Comparison of ENCODE assay signal across 20 mouse cellular contexts in genomic region chr17:75055235-75055634, GRCm38 (mm10).
"Had no signal": no experiment of that assay in that cellular context is flagged by ENCODE, and none has a peak within 500 bp of the region (broad histone marks: within the 10 kb centered on the region; RNA-seq: fewer than 3 reads in every experiment).

No protein-coding gene starts in this region.

- H3K4me1 ChIP-seq: liver, embryonic 12.5 days; liver, embryonic 15.5 days; lung, embryonic 15.5 days; midbrain, embryonic 15.5 days; neural tube, embryonic 13.5 days had no signal

- H3K27ac ChIP-seq: limb, embryonic 10.5 days; limb, embryonic 13.5 days; liver, embryonic 12.5 days; liver, embryonic 15.5 days; lung, embryonic 15.5 days; midbrain, embryonic 15.5 days; neural tube, embryonic 13.5 days; stomach, embryonic 15.5 days had no signal

- H3K4me2 ChIP-seq: limb, embryonic 13.5 days; liver, embryonic 12.5 days; liver, embryonic 15.5 days; lung, embryonic 15.5 days; midbrain, embryonic 11.5 days; midbrain, embryonic 15.5 days; neural tube, embryonic 13.5 days; stomach, embryonic 15.5 days had no signal

- H3K9ac ChIP-seq: limb, embryonic 13.5 days; liver, embryonic 12.5 days; liver, embryonic 15.5 days; lung, embryonic 15.5 days; midbrain, embryonic 15.5 days; neural tube, embryonic 13.5 days; stomach, embryonic 15.5 days had no signal

- H3K4me3 ChIP-seq: limb, embryonic 10.5 days; limb, embryonic 13.5 days; liver, embryonic 12.5 days; liver, embryonic 15.5 days; lung, embryonic 15.5 days; midbrain, embryonic 15.5 days; neural tube, embryonic 13.5 days; stomach, embryonic 15.5 days had no signal

- DNase-seq: kidney, adult 2 months; kidney, postnatal 14 days; kidney, postnatal 4 days; liver; lung, adult 18-20 months; lung, postnatal 10 days; lung, postnatal 36 days; retina, postnatal 1 day; right cerebral cortex, postnatal 25 days; thymus, postnatal 25 days had no signal

- ATAC-seq: liver, embryonic 12.5 days; midbrain, embryonic 15.5 days had no signal

- H3K27me3 ChIP-seq: limb, embryonic 13.5 days; liver, embryonic 12.5 days; liver, embryonic 15.5 days; lung, embryonic 15.5 days; megakaryocyte, embryonic 14.5 days; midbrain, embryonic 15.5 days; neural tube, embryonic 13.5 days; stomach, embryonic 15.5 days had no signal

- H3K9me3 ChIP-seq: limb, embryonic 10.5 days; limb, embryonic 13.5 days; liver, embryonic 12.5 days; liver, embryonic 15.5 days; lung, embryonic 15.5 days; megakaryocyte, embryonic 14.5 days; midbrain, embryonic 15.5 days; neural tube, embryonic 13.5 days; stomach, embryonic 15.5 days had no signal

- H3K36me3 ChIP-seq: limb, embryonic 10.5 days; liver, embryonic 12.5 days; liver, embryonic 15.5 days; lung, embryonic 15.5 days; midbrain, embryonic 15.5 days; neural tube, embryonic 13.5 days; stomach, embryonic 15.5 days had no signal
